Comparison of ENCODE assay signal across 22 mouse cellular contexts in the genomic region with DNA sequence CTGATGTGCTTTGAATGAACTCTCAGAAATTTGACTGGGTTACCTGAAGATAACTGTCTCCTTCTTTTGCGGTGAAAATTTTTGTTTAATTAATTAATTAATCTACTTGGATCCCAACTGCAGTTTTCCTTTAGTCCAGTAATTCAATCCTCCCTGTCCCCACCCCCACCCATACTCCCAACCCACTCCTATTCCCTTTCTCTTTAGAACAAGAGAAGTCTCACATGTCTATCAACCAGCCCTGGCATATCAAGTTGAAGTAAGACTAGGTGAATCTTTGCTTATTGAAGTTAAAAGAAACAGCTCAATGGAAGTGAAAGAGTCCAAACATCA.
"Had no signal": no experiment of that assay in that cellular context is flagged by ENCODE, and none has a peak within 500 bp of the region (broad histone marks: within the 10 kb centered on the region; RNA-seq: fewer than 3 reads in every experiment).

No protein-coding gene starts in this region.

- DNase-seq: liver, postnatal 0 days; lung, adult 2 months; lung, postnatal 14 days; lung, postnatal 36 days; right cerebral cortex, adult 18-20 months; right cerebral cortex, postnatal 25 days; right cerebral cortex, postnatal 4 days; spleen, adult 18-20 months; thymus, adult 18-20 months; thymus, postnatal 14 days; thymus, postnatal 36 days had no signal

- ATAC-seq: liver, postnatal 0 days; lung, postnatal 0 days; midbrain, embryonic 13.5 days; midbrain, embryonic 15.5 days had no signal

- H3K4me1 ChIP-seq: liver, embryonic 15.5 days; lung, embryonic 15.5 days; megakaryocyte, embryonic 14.5 days; midbrain, embryonic 13.5 days; midbrain, embryonic 15.5 days; neural tube, embryonic 13.5 days; neural tube, embryonic 15.5 days had no signal

- H3K36me3 ChIP-seq: liver, embryonic 15.5 days; lung, embryonic 15.5 days; midbrain, embryonic 10.5 days; midbrain, embryonic 13.5 days; midbrain, embryonic 15.5 days; neural tube, embryonic 13.5 days; neural tube, embryonic 15.5 days had no signal

- H3K9ac ChIP-seq: liver, embryonic 15.5 days; liver, postnatal 0 days; lung, embryonic 15.5 days; midbrain, embryonic 13.5 days; midbrain, embryonic 15.5 days; neural tube, embryonic 13.5 days; neural tube, embryonic 15.5 days had no signal

- H3K4me2 ChIP-seq: liver, embryonic 15.5 days; lung, embryonic 15.5 days; midbrain, embryonic 13.5 days; midbrain, embryonic 15.5 days; neural tube, embryonic 13.5 days; neural tube, embryonic 15.5 days had no signal

- H3K4me3 ChIP-seq: liver, embryonic 15.5 days; lung, embryonic 15.5 days; megakaryocyte, embryonic 14.5 days; midbrain, embryonic 10.5 days; midbrain, embryonic 13.5 days; midbrain, embryonic 15.5 days; myocyte; neural tube, embryonic 13.5 days; neural tube, embryonic 15.5 days had no signal

- H3K27me3 ChIP-seq: liver, embryonic 15.5 days; lung, embryonic 15.5 days; megakaryocyte, embryonic 14.5 days; midbrain, embryonic 13.5 days; midbrain, embryonic 15.5 days; neural tube, embryonic 13.5 days; neural tube, embryonic 15.5 days had no signal

- H3K27ac ChIP-seq: liver, embryonic 15.5 days; lung, embryonic 15.5 days; macrophage; midbrain, embryonic 10.5 days; midbrain, embryonic 13.5 days; midbrain, embryonic 15.5 days; neural tube, embryonic 13.5 days; neural tube, embryonic 15.5 days had no signal

- H3K9me3 ChIP-seq: liver, embryonic 15.5 days; lung, embryonic 15.5 days; megakaryocyte, embryonic 14.5 days; midbrain, embryonic 10.5 days; midbrain, embryonic 13.5 days; midbrain, embryonic 15.5 days; neural tube, embryonic 13.5 days; neural tube, embryonic 15.5 days had no signal
